Mouse (Mus musculus) olfactory bulb, adult 2 months (tissue): Measurements from ENCODE around the gene Rnf8. TPM values are rescaled to one million over a fixed set of nuclear protein-coding genes. Genes with fewer than 3 reads are reported as not detected.

Experiments used
- H3K27ac ChIP-seq: fragments of 200-500 bp; 2 replicates; pipeline ENCODE4 v1.5.1; 2012; ENCODE audit warnings: low read depth, low read length; ENCODE audit not compliant: insufficient read depth
- H3K4me1 ChIP-seq: fragments of 200-500 bp; 2 replicates; pipeline ENCODE4 v1.6.1; 2012; ENCODE audit warnings: low read length; ENCODE audit not compliant: control insufficient read depth, insufficient read depth
- H3K4me3 ChIP-seq: fragments of 200-500 bp; 2 replicates; pipeline ENCODE4 v1.5.1; 2012; ENCODE audit warnings: mild to moderate bottlenecking, low read depth, low read length, moderate library complexity; ENCODE audit not compliant: insufficient read depth
- CTCF ChIP-seq: fragments of 200-500 bp; IDR thresholded peaks from 2 replicates; pipeline ENCODE4 v1.5.1; 2012; ENCODE audit warnings: low read depth, mild to moderate bottlenecking, low read length, moderate library complexity; ENCODE audit not compliant: insufficient read depth
- POLR2A ChIP-seq: fragments of 200-500 bp; IDR thresholded peaks from 2 replicates; pipeline ENCODE4 v1.6.1; 2012; ENCODE audit warnings: mild to moderate bottlenecking, low read depth, low read length, moderate library complexity; ENCODE audit not compliant: insufficient read depth
- WGBS: fragments of 180-500 bp; shearing (Covaris S2); methylation state at CpG from one replicate; pipeline ENCODE4 v1.1.7; 2018; 5-methylcytosine and 5-hydroxymethylcytosine counted together
- polyA plus RNA-seq: library from polyadenylated mRNA; stranded (reverse); fragments of >200 nt; gene quantifications from 2 replicates; pipeline ENCODE4 v1.2.4, GENCODE M21; 2012; ENCODE audit warnings: low replicate concordance; ENCODE audit not compliant: missing spikeins, insufficient read depth, insufficient read length

Gene Rnf8
- polyA plus RNA-seq, 1 experiment: not detected

DNA sequence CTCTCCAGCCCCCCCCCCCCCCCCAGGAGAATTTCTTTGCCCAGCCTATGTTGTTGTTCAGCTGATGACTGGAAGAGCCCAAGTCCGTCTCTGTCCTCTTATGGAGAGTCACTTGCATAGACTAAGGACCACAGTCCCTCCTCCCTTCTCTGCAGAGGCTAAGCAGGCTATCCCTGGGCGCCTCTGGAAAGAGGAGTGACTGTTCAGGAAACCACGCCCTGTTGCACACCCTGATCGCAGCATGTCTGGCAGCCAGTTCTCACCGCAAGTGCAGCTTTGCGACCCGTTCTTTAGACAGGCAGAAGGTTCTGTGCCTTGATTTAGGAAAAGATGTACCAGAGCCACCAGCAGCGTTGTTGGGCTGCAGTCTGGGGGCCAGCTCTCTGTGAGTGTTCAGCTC, 23.3 kb downstream of the Rnf8 start:
- 84% methylated on average over 8 of the region's 8 CpGs for whole genome bisulfite sequencing
- TF ChIP-seq POLR2A (no peak), CTCF (no peak)
- H3K4me3 ChIP-seq: no peak overlapping the region
- no peaks in the 10 kb centered on the region for H3K4me1 ChIP-seq
- no peak overlapping the region for H3K27ac ChIP-seq

DNA sequence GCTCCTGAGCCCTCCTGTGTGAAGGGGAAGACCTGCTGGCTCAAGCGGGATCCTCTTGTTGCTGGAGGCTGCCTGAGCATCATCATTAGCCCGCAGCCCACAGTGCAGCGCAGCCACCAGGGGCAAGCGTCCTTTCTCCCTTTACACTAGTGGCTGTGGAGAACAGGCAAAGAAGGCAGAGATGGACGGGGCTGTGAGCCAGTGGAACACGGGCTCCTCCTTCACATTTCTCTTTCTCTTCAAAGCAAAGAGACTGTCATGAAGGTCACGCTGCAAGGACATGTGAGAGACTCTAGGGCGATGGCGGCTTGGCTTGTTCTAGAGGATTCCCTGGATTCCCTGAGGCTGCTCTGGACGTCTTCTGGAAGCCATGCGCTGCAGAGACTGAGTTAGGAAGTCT, 26.4 kb downstream of the Rnf8 start:
- Histone ChIP-seq H3K27ac (no peak overlapping the region), H3K4me1 (peaks cover 3% of the 10 kb centered on the region; the same call in 1 of the 2 replicates), H3K4me3 (no peak overlapping the region)
- 93% methylated on average over 11 of the region's 11 CpGs for WGBS
- TF ChIP-seq CTCF (no peak), POLR2A (no peak)

DNA sequence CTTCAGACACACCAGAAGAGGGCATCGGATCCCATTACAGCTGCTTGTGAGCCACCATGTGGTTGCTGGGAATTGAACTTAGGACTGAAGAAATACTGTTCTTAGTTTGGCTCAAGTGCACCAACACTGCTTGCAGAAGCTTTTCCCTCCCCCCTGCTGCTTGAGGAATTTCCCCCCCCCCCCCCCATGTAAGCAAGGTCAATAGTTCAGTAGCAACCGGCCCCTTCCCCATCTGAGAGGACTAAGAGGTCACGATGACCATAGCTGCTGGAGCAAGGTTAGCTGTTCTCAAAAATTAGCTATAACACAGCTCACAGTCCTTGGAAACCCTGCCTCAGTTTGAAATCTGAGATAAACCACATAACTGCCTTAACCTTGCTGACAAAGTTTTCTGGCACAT, 27.6 kb downstream of the Rnf8 start:
- TF ChIP-seq POLR2A: no peak
- no peak for TF ChIP-seq CTCF
- Histone ChIP-seq H3K4me1 (peaks cover 3% of the 10 kb centered on the region; the same call in 1 of the 2 replicates), H3K27ac (no peak overlapping the region), H3K4me3 (no peak overlapping the region)
- WGBS: 85% methylated on average over 3 of the region's 3 CpGs

DNA sequence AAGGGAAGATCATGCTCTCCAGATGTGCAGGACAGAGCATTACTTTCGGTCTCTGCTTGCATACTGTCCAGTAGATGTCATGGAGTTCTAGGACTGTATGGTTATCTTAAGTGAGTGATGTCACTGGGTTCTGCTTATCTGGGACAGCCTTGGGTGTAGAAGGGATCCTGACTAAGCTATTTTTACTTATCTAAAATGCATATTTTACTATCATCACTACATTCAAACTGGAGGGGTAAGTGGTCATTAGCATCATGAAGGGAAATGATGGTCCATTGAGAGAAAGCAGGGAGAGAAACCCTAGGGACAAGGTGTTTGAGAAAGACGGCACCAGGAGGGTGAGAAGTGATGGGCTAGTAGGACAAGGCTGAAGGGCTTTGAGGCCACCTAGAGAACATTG, 43.7 kb downstream of the Rnf8 start:
- H3K4me1 ChIP-seq: peaks cover 4% of the 10 kb centered on the region
- TF ChIP-seq CTCF (no peak), POLR2A (no peak)
- WGBS: 88% methylated on average over 2 of the region's 2 CpGs

DNA sequence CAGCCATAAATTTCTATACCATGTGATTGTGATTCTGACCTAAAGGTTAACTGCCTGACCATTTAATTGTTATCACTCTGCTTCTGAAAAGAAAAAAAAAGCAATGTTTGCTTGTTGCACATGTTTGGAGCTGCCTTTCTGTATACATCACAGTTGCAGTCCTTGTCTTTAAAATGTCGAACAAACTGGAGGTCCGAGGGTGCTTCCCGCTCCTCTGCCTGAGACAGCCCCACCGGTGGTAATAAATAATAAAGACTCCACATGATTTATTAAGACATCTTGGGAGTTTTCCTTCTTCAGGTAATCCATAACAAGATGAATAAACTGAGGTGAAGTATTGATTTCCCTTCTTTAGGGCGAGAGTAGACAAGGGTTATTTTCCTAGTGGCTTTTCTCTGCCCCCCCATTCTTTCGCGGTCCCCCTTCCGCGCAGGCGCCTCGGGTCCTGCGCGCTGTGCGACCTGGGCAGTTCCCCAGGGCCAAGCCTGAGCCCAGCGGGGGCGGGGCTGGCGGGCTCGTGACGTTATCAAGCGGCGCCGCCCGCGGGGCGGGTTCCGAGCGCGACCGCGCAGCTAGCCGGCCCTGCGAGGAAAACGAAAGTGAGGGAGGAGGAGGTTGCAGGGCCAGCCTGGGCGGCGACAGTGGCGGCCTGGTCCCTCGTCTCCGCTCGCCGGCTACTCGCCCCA, 45.6 kb downstream of the Rnf8 start, which contains the start of gene Cmtr1:
Gene Cmtr1, plus strand, starts transcription at position 520 of the 686 bp plus-strand sequence.
- TF ChIP-seq POLR2A (peak; percentile 84; the same call in 1 of the 2 replicates), CTCF (no peak)
- peaks cover 4% of the 10 kb centered on the region for H3K4me1 ChIP-seq
- H3K4me3 ChIP-seq: peak within 1 kb of the TSS; percentile 72
- under 1% methylated on average over 41 of the region's 41 CpGs for WGBS
- H3K27ac ChIP-seq: peak within 1 kb of the TSS; percentile 34

More for the DNA sequence above, 43.7 kb downstream of the Rnf8 start:
- Histone ChIP-seq H3K4me3 (no peak overlapping the region), H3K27ac (no peak overlapping the region)

DNA sequence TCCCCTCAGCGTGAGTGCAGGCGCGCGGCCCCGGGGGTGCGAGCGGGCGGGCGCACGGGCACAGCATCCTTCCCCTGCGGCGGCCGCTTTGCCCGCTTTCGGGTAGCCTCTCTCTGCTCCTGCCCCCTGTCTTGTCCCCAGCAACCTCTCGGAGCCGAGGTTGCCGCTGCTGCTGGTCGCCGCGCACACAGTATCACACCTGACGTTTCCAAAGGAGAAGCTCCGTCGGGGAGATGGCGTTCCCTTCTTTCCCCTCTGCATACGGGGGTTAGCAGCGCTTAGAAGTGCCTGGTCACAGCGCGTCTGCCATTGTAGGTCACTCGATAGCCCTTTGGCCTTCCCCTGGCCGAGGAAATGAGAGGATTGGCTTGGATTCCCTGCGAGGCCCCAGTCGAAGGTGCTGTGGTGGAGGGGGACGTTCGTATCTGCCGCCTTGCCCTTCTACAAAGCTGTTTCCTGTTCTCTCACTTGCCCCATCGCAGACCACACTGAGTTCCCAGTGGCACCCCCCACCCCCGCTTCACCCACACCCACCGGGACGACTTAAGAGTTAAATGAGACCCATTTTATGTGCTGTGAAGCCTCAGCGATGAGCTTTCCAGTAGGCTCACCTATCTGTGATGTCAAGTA, 46.3 kb downstream of the Rnf8 start:
- no peak for TF ChIP-seq CTCF
- no peak for TF ChIP-seq POLR2A
- Histone ChIP-seq H3K27ac (peak overlapping the region; percentile 34), H3K4me3 (peak overlapping the region; percentile 72), H3K4me1 (peaks cover 4% of the 10 kb centered on the region)
- under 1% methylated on average over 41 of the region's 41 CpGs for WGBS

DNA sequence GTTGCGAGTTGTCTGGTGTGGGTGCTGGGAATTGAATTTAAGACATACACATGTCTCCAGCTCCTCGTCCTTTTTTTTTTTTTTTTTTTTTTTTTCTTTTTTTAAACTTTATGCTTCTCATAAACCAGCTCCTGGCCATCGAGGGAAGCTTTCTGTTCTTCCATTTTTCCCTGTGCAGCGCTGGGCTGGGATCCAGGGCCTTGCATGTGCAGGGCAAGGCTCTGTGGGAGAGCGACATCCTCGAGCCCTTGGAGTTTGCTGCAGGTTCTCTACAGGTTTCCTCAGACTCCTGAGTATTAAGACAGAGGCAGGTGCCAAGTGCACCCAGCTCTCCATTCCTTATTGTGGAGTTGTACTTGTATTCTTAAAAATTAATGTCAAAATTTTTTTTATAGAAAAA, 47.6 kb downstream of the Rnf8 start:
- H3K4me3 ChIP-seq: no peak overlapping the region
- no peak overlapping the region for H3K27ac ChIP-seq
- H3K4me1 ChIP-seq: peaks cover 4% of the 10 kb centered on the region
- WGBS: 84% methylated on average over 6 of the region's 6 CpGs
- TF ChIP-seq POLR2A (no peak), CTCF (no peak)

DNA sequence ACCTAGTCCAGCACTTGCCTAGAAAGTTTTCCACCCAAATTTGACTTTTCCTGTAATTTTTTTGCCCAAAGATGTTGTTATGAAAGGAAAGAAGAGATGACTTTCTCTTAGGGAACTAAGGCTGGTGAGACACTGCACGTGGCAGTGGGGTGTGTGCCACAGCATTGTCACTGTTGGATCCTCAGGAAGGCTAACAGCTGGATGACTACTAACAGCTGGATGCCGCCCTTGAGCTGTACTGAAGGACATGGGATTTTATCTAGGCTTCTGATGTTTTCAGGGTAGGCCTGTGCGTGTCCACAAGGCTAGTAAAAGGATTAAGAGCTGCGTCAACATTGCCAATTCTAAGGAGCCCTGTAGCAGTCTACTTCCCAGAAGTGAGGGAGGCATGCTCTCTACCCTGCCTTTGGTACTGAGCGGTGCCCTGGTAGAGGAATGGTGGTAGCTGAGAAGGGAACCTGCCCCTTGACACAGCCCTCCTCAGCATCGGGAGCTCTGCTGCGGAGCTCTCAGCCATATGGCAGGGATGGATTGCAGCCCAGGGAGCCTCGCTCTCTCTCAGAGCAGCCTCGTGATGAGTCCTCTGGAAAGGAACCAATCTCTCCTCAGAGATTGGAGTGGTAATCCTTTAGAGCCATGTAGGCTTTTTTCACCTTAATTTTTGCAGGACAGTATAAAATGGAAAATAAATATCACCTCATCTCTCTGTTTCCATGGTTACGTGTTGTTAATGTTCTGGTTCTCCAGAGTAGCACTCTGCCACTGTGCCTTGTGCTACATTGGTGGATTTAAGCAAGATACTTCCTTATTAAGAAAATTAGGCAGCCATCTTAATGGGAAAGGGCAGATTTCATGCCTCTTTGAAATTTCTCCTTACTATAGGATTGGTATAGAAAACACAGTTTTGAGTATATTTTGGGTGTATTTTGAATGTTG, 53.7 kb downstream of the Rnf8 start:
- TF ChIP-seq POLR2A (no peak), CTCF (no peak)
- no peak overlapping the region for H3K4me3 ChIP-seq
- H3K4me1 ChIP-seq: peaks cover 7% of the 10 kb centered on the region; the same call in 1 of the 2 replicates

DNA sequence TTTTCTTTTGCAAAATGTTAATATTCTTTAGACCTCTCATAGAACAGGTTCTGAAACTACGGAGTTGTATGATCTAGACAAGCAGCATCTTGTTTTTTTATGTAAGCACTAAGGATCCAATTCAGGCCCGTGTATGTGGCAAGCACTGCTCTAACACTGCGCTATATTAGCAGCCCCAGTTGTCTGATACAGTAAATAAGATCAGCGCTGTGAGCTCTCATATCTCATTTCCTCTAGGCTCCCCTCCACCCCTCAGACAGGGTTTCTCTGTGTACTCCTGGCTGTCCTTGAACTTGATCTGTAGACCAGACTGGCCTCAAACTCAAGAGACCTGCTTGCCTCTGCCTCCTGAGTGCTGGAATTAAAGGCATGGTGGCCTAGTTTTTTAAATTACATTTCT, 54.4 kb downstream of the Rnf8 start:
- H3K27ac ChIP-seq: no peak overlapping the region
- no peak for TF ChIP-seq CTCF
- no peak for TF ChIP-seq POLR2A
- H3K4me1 ChIP-seq: peaks cover 7% of the 10 kb centered on the region; the same call in 1 of the 2 replicates
- H3K4me3 ChIP-seq: no peak overlapping the region
- WGBS: 88% methylated on average over 4 of the region's 4 CpGs

More for the DNA sequence above, 53.7 kb downstream of the Rnf8 start:
- H3K27ac ChIP-seq: peak overlapping the region; percentile 12; the same call in 1 of the 2 replicates
- WGBS: 68% methylated on average over 10 of the region's 10 CpGs
